Mouse (Mus musculus) heart, embryonic 10.5 days (tissue): ENCODE results near the gene Gm11214. TPM values are rescaled to one million over a fixed set of nuclear protein-coding genes. Genes with fewer than 3 reads are reported as not detected.

Source experiments
- DNase-seq: peaks from one replicate; pipeline ENCODE4 v3.0.0-alpha.2; 2017; ENCODE audit warnings: low spot score
- H3K27ac ChIP-seq: fragments of 300-500 bp; sonication (generic); 2 replicates; pipeline ENCODE4 v1.5.1; 2016; ENCODE audit warnings: mild to moderate bottlenecking
- H3K27me3 ChIP-seq: fragments of 300-500 bp; sonication (generic); 2 replicates; pipeline ENCODE4 v1.6.1; 2016; ENCODE audit warnings: mild to moderate bottlenecking; ENCODE audit not compliant: poor library complexity, insufficient read depth, severe bottlenecking
- H3K36me3 ChIP-seq: fragments of 300-500 bp; sonication (generic); 2 replicates; pipeline ENCODE4 v1.6.1; 2016; ENCODE audit warnings: mild to moderate bottlenecking, moderate library complexity
- H3K4me1 ChIP-seq: fragments of 300-500 bp; sonication (generic); 2 replicates; pipeline ENCODE4 v1.6.1; 2016; ENCODE audit warnings: mild to moderate bottlenecking
- H3K4me3 ChIP-seq: fragments of 300-500 bp; sonication (generic); 2 replicates; pipeline ENCODE4 v1.5.1; 2016; ENCODE audit warnings: mild to moderate bottlenecking, moderate library complexity
- H3K9me3 ChIP-seq: fragments of 300-500 bp; sonication (generic); 2 replicates; pipeline ENCODE4 v1.6.1; 2016; ENCODE audit warnings: mild to moderate bottlenecking, moderate library complexity
- WGBS: fragments of 180-500 bp; shearing (Covaris S2); methylation state at CpG from one replicate; pipeline ENCODE4 v1.1.7; 2016; 5-methylcytosine and 5-hydroxymethylcytosine counted together
- polyA plus RNA-seq: library from polyadenylated mRNA; unstranded; fragments of >200 nt; fragmentation: Nextera tagmentation; extraction: Ambion mirVana; gene quantifications from 2 replicates; pipeline ENCODE4 v1.2.1, GENCODE M21; 2016

The Gm11214 gene
- polyA plus RNA-seq, 1 experiment from 2014 or later: not detected

DNA sequence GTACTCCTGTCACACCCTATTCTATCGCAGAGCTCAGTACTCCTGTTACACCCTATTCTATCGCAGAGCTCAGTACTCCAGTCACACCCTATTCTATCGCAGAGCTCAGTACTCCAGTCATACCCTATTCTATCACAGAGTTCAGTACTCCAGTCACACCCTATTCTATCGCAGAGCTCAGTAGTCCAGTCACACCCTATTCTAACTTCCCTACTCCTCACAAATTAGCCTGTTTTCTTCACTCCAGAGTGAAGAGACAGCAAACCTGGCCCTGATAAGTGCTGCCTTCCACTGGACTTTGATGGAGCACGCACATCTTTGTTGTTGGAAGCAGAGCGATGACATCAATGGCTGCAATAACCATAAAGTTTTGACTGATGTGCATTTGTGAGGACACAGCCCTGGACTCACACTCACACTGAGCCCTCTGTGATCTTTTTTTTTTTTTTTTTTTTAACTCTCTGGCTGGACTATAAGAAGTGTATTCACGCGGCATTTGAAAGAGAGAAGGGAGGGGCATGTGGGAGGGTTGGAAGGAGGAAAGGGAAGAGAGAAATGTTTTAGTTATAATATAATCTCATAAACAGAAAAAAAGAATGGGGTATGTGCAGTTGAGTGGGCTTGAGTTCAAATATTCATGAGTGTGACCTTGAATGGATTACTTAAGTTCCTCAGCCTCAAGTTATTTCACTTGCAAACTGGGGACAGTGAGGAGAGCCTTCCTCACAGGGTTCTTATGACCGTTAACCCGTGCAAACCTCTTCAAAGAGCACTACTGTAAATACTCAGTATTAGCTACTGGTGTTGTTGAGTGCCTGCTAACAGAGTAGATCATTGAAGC lies 21.5 kb upstream of the Gm11214 start:
- Histone ChIP-seq H3K9me3 (no peaks in the 10 kb centered on the region), H3K36me3 (no peaks in the 10 kb centered on the region), H3K27ac (no peak overlapping the region), H3K4me3 (no peak overlapping the region), H3K27me3 (no peaks in the 10 kb centered on the region; the same call in 1 of the 2 replicates), H3K4me1 (no peaks in the 10 kb centered on the region)
- 82% methylated on average over 10 of the region's 10 CpGs for WGBS
- no peak for DNase-seq

DNA sequence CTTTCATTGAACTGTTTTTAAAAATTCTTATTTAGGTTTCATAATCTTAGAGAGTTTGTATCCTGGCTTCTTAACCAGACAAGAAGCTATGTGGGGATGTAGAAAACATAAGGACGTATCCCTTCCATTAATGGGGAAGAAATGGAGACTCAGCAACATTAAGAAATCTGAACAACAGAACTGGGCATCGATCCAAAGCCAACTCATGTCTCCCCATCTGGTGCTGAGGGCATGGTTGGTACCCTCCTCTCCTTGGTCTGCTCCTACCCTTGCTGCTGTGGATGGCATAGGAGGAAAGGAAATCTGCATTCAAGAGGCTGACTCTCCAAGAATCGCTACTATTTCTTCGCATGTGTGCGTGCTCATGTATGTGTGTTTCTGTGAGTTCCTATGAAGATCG lies 20.5 kb upstream of the Gm11214 start:
- Histone ChIP-seq H3K36me3 (no peaks in the 10 kb centered on the region), H3K9me3 (no peaks in the 10 kb centered on the region), H3K4me3 (no peak overlapping the region), H3K4me1 (no peaks in the 10 kb centered on the region), H3K27ac (no peak overlapping the region), H3K27me3 (no peaks in the 10 kb centered on the region; the same call in 1 of the 2 replicates)
- 88% methylated on average over 6 of the region's 6 CpGs for WGBS
- DNase-seq: no peak

DNA sequence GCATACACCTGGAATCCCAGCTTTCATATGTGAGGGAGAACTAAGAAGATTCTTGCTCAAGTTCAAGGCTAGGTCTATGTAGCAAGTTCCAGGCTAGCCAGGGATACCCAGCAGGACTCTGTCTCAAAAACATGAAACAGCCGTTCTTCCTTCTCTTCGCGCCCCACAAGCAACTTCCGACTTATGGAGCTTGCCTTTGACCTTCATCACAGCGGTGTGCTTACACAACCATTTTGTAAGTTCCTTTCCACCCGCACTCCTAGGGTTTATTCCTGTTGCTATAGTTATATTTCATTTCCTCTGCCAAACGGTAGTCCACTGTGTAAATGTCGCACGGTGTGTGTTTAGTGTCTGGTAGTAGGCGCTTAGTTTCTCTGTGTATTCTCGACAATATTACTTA lies 19.9 kb upstream of the Gm11214 start:
- Histone ChIP-seq H3K36me3 (no peaks in the 10 kb centered on the region), H3K27me3 (no peaks in the 10 kb centered on the region; the same call in 1 of the 2 replicates), H3K4me3 (no peak overlapping the region), H3K9me3 (no peaks in the 10 kb centered on the region), H3K4me1 (no peaks in the 10 kb centered on the region), H3K27ac (no peak overlapping the region)
- WGBS: 87% methylated on average over 11 of the region's 11 CpGs
- DNase-seq: no peak

DNA sequence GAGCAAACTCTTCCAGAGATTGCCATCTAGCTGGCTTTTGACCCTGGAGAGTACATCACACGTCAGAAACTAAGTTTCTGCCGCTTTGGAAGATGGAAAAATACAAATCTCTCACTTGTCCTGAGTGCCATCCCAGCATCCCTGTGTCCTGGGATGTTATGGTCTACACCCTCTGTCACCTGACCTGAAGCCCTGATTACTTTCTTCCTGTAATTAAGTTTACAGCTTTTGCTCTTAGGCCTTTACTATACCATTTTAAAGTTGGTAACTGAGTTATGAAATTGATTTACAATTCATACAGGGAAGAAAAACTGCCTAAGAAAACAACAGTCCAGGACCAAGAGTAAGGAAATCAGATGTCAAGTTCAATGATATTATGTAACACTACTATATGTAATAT lies 19.3 kb upstream of the Gm11214 start:
- Histone ChIP-seq H3K27ac (no peak overlapping the region), H3K4me1 (no peaks in the 10 kb centered on the region), H3K4me3 (no peak overlapping the region), H3K36me3 (no peaks in the 10 kb centered on the region), H3K27me3 (no peaks in the 10 kb centered on the region; the same call in 1 of the 2 replicates), H3K9me3 (no peaks in the 10 kb centered on the region)
- DNase-seq: no peak
- 76% methylated on average over 2 of the region's 2 CpGs for WGBS

DNA sequence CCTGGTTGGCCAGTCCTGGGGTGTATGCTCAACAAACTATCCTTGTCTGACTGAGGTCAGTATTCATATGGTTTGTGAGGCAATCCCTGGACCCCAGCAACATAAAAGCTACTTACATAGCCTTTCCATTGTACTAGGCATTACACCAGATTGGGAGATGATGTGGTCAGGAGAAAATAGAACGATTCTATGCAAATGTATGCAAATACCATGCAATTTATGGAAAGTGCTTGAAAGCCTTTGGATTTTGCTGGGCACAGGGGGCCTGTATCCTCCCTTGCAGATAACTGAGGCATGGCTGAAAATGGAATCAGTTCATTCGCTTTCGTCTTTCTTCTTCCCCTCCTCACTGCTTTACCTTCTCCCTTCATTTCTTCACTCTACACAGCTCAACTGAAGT lies 18.4 kb upstream of the Gm11214 start:
- Histone ChIP-seq H3K36me3 (no peaks in the 10 kb centered on the region), H3K4me3 (no peak overlapping the region), H3K27ac (no peak overlapping the region), H3K4me1 (no peaks in the 10 kb centered on the region), H3K27me3 (no peaks in the 10 kb centered on the region; the same call in 1 of the 2 replicates), H3K9me3 (no peaks in the 10 kb centered on the region)
- no peak for DNase-seq
- 79% methylated on average over 3 of the region's 3 CpGs for WGBS

DNA sequence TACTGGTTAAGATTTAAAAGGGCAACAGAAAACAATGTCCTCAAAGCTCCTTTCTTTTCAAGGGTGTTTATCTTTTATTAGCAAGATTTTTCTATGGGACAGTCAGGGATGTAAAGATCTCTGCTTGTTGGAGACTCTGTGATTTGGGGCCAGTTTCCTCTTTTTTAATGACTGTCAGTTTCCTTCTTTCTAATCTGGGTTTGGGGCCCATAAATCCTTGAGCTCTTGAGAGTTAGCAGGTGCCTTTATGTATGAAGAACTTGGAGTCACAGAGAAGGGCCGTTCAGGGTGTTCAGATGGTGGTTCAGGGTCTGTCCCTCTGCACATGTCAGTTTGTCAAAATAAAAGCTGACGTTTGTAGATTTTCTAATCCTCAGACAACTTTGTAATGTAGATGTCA lies 11.9 kb upstream of the Gm11214 start:
- Histone ChIP-seq H3K27ac (no peak overlapping the region), H3K9me3 (no peaks in the 10 kb centered on the region), H3K4me3 (no peak overlapping the region), H3K27me3 (no peaks in the 10 kb centered on the region), H3K4me1 (no peaks in the 10 kb centered on the region), H3K36me3 (no peaks in the 10 kb centered on the region)
- DNase-seq: no peak
- WGBS: 63% methylated on average over 2 of the region's 2 CpGs

DNA sequence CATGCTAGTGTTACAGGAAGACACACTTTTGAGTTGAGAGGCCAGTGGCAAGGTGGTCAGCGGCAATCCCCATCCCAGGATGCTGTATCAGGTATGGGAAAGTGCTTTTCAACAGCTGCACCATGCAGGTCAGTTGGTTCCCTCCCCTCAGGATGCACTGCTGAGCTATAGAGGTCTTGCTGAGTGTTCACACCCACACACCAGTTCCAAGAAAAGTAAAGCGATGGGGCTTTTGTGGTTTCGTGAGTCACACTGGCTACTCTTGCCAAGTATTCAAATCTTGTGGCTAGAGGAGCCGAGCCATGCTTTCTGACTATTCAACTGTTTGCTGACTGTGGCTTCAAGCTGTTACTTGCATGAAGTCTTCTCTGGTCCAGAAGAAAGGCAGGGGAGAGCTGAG lies 5.1 kb upstream of the Gm11214 start:
- H3K36me3 ChIP-seq: no peaks in the 10 kb centered on the region
- DNase-seq: no peak
- H3K27ac ChIP-seq: no peak overlapping the region
- 67% methylated on average over 4 of the region's 4 CpGs for WGBS
- H3K9me3 ChIP-seq: no peaks in the 10 kb centered on the region
- no peaks in the 10 kb centered on the region for H3K4me1 ChIP-seq
- no peaks in the 10 kb centered on the region for H3K27me3 ChIP-seq
- H3K4me3 ChIP-seq: no peak overlapping the region

DNA sequence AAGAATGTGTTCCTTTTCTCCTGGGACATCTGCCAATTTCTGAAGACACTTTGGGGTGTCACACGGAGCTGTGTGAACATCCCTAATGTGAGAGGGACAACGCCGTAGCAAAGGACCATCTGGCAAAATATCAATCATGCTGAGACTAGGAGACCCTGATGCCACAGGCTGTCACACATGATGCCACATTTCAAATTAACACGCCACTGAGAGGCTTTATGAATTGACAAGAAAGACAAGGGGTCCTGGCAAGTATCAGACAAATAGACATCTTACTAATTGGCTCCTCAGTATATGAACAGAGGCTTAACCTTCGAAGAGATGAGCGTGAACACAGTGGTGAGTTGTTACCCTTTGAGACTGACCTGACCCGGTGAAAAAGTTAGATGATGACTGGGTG lies 2.6 kb upstream of the Gm11214 start:
- Histone ChIP-seq H3K36me3 (no peaks in the 10 kb centered on the region), H3K9me3 (no peaks in the 10 kb centered on the region), H3K27ac (no peak overlapping the region), H3K4me3 (no peak overlapping the region), H3K27me3 (no peaks in the 10 kb centered on the region), H3K4me1 (no peaks in the 10 kb centered on the region)
- no peak for DNase-seq
- 84% methylated on average over 7 of the region's 7 CpGs for whole genome bisulfite sequencing

DNA sequence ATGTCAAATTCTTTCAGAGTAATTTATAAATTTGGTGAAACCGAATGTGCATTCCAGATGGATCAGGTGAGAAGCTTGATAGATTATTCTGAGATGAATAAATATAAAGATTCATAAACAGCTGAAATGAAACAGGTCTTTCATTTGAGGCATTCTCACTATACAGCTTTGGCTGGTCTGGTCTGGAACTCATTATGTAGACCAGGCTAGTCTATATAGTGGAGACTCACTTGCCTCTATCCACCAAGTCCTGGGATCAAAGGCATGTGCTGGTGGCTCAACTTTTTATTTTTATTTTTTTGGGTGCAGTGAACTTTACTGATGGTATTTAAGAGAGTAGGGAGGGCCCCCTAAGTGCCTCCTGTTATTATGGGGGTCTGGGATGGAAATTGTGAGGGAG lies 1.3 kb downstream of the Gm11214 start:
- H3K4me3 ChIP-seq: no peak overlapping the region
- H3K27me3 ChIP-seq: no peaks in the 10 kb centered on the region
- no peak for DNase-seq
- no peaks in the 10 kb centered on the region for H3K36me3 ChIP-seq
- H3K4me1 ChIP-seq: no peaks in the 10 kb centered on the region
- H3K9me3 ChIP-seq: no peaks in the 10 kb centered on the region
- H3K27ac ChIP-seq: no peak overlapping the region
- WGBS: 77% methylated on average over 1 of the region's 1 CpGs

DNA sequence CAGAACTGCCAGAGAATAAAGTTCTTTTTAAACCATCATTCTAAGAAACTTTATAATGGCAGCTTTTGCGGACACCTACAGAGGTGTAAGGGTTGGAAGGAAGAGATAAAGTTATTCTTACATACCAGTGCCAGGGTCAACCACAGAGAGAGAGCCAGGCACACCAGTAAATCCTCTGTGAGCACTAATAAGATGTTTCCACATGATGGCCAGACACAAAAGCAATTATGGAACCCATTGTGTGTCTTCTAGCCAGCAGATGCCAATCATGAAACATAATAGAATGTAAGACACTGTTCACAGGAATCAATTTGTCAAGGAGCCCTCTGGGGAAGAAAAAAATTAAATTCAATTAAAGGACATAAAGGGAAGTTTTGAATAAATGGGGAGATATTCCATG lies 1.8 kb downstream of the Gm11214 start:
- Histone ChIP-seq H3K9me3 (no peaks in the 10 kb centered on the region), H3K36me3 (no peaks in the 10 kb centered on the region), H3K27me3 (no peaks in the 10 kb centered on the region), H3K4me1 (no peaks in the 10 kb centered on the region), H3K4me3 (no peak overlapping the region), H3K27ac (no peak overlapping the region)
- WGBS: 67% methylated on average over 1 of the region's 1 CpGs
- no peak for DNase-seq

DNA sequence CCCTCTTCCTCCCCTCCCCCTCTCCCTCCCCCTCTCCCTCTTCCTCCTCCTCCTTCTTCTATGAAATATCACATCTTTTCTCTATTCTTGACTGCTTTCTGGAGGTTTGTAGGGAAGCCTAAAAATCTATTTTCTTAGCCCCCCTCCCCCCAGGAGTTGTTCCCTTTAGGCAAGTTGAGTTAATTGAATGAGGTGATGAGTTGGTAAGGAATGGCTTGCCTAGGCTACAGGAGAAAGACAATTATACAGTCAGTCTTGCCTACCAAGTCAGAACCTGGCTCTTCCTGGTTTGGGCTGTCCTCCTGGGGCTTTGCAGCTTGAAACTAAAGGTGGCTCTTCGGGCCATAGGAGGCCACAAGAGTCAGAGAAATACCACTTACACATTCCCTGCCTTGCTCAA lies 3.4 kb downstream of the Gm11214 start:
- Histone ChIP-seq H3K4me1 (no peaks in the 10 kb centered on the region), H3K36me3 (no peaks in the 10 kb centered on the region), H3K27ac (no peak overlapping the region), H3K9me3 (no peaks in the 10 kb centered on the region), H3K27me3 (no peaks in the 10 kb centered on the region), H3K4me3 (no peak overlapping the region)
- WGBS: 79% methylated on average over 1 of the region's 1 CpGs
- no peak for DNase-seq

DNA sequence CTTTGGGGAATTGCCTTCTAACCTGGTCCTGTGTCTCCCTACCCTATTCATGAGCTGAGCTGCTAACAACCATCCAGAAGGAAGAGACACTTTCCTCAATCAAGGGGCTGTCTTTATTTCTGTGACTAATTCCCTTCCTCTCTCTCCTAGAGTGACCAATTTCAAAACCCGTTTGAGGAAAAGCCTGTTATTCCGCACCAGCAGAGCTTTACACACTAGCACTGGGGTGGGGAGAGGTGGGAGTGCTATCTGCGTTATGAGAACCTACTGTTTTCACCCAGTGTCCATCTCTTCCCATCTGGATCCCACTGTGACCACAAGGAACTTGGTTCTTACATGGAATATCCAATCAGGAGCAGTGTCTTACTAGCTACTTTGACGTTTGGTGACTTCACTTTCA lies 4.1 kb downstream of the Gm11214 start:
- DNase-seq: no peak
- H3K9me3 ChIP-seq: no peaks in the 10 kb centered on the region
- no peak overlapping the region for H3K27ac ChIP-seq
- no peak overlapping the region for H3K4me3 ChIP-seq
- WGBS: 41% methylated on average over 4 of the region's 4 CpGs
- no peaks in the 10 kb centered on the region for H3K4me1 ChIP-seq
- H3K36me3 ChIP-seq: no peaks in the 10 kb centered on the region
- no peaks in the 10 kb centered on the region for H3K27me3 ChIP-seq

DNA sequence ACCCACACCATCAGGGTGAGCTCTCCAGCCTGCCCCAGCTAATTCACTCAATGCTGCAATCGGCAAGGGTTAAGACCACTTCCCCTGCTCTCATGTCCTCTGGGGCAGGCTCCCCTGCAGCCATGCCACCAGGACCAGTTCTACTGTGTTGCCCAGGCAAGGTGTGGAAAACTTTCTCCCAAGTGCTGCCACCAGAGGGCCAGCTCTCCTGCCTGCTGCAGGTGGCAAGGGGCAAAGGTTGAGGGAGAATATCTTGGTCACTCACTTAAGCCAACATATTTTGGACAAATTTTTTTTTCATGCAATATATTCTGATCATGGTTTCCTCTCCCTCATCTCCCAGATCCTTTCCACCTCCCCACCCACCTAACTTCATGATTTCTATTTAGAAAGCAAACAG lies 8.8 kb downstream of the Gm11214 start:
- DNase-seq: no peak
- no peaks in the 10 kb centered on the region for H3K27me3 ChIP-seq
- H3K9me3 ChIP-seq: no peaks in the 10 kb centered on the region
- 80% methylated on average over 1 of the region's 1 CpGs for WGBS
- no peaks in the 10 kb centered on the region for H3K4me1 ChIP-seq
- H3K27ac ChIP-seq: no peak overlapping the region
- H3K36me3 ChIP-seq: no peaks in the 10 kb centered on the region
- H3K4me3 ChIP-seq: no peak overlapping the region
